Mouse (Mus musculus) cerebellum, adult 9-11 months (tissue): Measurements from ENCODE around the gene Gm1979.
"Not testable (repeated sequence)": the region's sequence is repeated elsewhere in the genome, so short reads cannot be mapped to it uniquely, and the experiment has no call there.

Experiments
- DNase-seq: peaks from one replicate; pipeline ENCODE4 v3.0.0; 2022

The Gm1979 gene

DNA sequence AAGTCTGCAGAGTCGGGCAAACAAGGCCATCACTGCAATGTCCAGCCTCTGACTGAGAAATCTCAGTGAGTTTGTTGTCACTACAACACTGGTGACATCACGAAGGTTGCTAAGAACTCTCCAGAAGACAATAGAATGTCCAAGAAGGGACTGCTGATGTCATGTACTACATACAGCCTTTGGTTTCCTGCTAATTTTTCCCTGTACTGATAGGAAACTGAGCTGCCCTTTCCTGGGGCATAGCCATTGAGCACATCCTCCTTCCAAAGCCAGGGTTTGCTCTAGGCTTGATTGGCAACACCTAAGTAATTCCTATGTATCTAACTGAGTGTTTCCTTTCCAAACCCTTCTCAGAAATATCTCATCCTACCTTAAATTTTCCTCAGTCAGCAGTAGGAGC, at the start of gene Gm1979:
TSS of gene Gm1979 (minus strand) at position 101 of the 400 bp plus-strand sequence.
- not testable (repeated sequence) for DNase-seq

- DNase-seq: not testable (repeated sequence)
These were observed 34.9 kb upstream of the Gm1979 start, which contains the start of gene Speer4a for GRCm38 (mm10) chr5:26039458-26039857. Speer4a (minus strand) TSS chr5:26039558.

DNA sequence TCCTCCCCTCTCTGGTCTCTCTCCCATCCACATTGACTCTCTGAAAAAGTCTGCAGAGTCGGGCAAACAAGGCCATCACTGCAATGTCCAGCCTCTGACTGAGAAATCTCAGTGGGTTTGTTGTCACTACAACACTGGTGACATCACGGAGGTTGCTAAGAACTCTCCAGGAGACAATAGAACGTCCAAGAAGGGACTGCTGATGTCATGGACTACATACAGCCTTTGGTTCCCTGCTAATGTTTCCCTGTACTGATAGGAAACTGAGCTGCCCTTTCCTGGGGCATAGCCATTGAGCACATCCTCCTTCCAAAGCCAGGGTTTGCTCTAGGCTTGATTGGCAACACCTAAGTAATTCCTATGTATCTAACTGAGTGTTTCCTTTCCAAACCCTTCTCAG, 18.2 kb upstream of the Gm1979 start, which contains the start of gene Gm5862:
TSS of gene Gm5862 (minus strand) at position 101 of the 400 bp plus-strand sequence.
- DNase-seq: not testable (repeated sequence)

DNA sequence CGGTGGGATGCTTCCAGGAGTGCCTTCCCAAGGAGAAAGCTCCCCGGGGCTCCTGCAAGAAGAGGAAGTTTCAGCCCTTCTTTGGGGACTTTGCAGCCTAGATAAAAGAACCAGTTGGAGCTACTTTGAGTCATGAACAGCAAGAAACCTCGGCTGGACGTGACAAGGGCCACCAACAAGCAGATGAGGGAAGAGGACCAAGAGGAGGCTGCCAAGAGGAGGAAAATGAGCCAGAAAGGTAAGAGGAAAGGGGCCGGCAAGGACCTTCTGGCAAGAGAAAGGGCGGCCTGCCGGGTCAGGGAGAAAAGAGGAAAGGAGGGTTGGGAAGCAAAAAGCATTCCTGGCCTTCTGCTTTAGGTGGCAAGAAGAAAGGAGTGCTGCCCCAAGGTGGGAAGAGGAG, 3.1 kb upstream of the Gm1979 start:
- DNase-seq: peak; percentile 3

DNA sequence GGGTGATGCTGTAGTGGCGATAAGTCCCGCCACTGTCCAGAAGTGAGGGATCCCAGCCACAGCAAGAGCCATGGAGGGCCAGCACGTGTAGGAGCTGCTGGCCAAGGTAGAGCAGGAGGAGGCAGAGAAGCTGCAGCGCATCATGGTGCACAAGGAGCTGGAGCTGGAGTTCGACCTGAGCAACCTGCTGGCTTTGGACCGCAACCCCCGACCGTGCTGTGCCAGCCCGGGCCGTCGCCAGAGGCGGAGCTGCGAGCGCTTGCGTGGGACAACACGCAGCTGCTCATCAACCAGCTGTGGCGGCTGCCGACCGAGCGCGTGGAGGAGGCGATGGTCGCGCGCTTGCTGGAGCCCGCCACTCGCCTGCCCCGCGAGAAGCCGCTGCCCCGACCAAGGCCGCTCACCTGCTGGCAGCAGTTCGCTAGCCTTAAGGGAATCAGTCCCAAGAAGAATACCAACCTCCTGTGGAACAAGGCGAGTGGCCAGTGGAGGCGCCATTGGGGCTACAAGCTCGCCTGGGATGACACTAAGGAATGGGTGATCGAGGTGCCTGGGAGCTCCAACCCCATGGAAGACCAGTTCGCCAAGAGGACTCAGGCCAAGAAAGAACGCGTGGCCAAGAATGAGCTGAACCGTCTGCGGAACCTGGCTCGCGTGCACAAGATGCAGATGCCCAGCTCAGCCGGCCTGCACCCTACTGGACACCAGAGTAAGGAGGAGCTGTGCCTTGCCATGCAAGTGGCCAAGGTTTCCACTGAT, 2.5 kb upstream of the Gm1979 start:
- DNase-seq: peak; percentile 42

DNA sequence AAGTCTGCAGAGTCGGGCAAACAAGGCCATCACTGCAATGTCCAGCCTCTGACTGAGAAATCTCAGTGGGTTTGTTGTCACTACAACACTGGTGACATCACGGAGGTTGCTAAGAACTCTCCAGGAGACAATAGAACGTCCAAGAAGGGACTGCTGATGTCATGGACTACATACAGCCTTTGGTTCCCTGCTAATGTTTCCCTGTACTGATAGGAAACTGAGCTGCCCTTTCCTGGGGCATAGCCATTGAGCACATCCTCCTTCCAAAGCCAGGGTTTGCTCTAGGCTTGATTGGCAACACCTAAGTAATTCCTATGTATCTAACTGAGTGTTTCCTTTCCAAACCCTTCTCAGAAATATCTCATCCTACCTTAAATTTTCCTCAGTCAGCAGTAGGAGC, 16.0 kb downstream of the Gm1979 start, which contains the start of gene Gm21698:
TSS of gene Gm21698 (minus strand) at position 101 of the 400 bp plus-strand sequence.
- not testable (repeated sequence) for DNase-seq

DNA sequence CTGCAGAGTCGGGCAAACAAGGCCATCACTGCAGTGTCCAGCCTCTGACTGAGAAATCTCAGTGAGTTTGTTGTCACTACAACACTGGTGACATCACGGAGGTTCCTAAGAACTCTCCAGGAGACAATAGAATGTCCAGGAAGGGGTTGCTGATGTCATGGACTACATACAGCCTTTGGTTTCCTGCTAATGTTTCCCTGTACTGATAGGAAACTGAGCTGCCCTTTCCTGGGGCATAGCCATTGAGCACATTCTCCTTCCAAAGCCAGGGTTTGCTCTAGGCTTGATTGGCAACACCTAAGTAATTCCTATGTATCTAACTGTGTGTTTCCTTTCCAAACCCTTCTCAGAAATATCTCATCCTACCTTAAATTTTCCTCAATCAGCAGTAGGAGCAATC, 32.0 kb downstream of the Gm1979 start, which contains the start of gene Gm21680:
TSS of gene Gm21680 (minus strand) at position 101 of the 400 bp plus-strand sequence.
- not testable (repeated sequence) for DNase-seq

DNA sequence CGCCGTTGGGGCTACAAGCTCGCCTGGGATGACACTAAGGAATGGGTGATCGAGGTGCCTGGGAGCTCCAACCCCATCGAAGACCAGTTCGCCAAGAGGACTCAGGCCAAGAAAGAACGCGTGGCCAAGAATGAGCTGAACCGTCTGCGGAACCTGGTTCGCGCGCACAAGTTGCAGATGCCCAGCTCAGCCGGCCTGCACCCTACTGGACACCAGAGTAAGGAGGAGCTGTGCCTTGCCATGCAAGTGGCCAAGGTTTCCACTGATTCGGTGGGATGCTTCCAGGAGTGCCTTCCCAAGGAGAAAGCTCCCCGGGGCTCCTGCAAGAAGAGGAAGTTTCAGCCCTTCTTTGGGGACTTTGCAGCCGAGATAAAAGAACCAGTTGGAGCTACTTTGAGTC, 47.5 kb downstream of the Gm1979 start:
- DNase-seq: not testable (repeated sequence)

GRCm38 (mm10) chr5:25956611-25957010, 48.0 kb downstream of the Gm1979 start:
- DNase-seq: not testable (repeated sequence)

DNA sequence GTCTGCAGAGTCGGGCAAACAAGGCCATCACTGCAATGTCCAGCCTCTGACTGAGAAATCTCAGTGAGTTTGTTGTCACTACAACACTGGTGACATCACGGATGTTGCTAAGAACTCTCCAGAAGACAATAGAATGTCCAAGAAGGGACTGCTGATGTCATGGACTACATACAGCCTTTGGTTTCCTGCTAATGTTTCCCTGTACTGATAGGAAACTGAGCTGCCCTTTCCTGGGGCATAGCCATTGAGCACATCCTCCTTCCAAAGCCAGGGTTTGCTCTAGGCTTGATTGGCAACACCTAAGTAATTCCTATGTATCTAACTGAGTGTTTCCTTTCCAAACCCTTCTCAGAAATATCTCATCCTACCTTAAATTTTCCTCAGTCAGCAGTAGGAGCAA, 50.3 kb downstream of the Gm1979 start, which contains the start of gene Gm21671:
TSS of gene Gm21671 (minus strand) at position 101 of the 400 bp plus-strand sequence.
- not testable (repeated sequence) for DNase-seq
